Mouse (Mus musculus) forebrain, embryonic 16.5 days (tissue): ENCODE measurements around the gene Pon3. TPM values are rescaled to one million over a fixed set of nuclear protein-coding genes. Genes with fewer than 3 reads are reported as not detected.

ENCODE experiments used
- ATAC-seq: fragments of 200-750 bp; cut with Nextera tagmentation; 2 replicates; pipeline ENCODE4 v1.8.0; 2017; ENCODE audit warnings: mild to moderate bottlenecking, moderate library complexity
- H3K27ac ChIP-seq: fragments of 300-500 bp; sonication (generic); 2 replicates; pipeline ENCODE4 v1.5.1; 2014; ENCODE audit warnings: low read length, control low read depth
- H3K27me3 ChIP-seq: fragments of 300-500 bp; sonication (generic); replicated peaks from 2 replicates; pipeline ENCODE4 v1.6.1; 2014; ENCODE audit warnings: low read length; ENCODE audit not compliant: control insufficient read depth, insufficient read depth
- H3K36me3 ChIP-seq: fragments of 300-500 bp; sonication (generic); 2 replicates; pipeline ENCODE4 v1.6.1; 2014; ENCODE audit not compliant: control insufficient read depth, insufficient read depth
- H3K4me1 ChIP-seq: fragments of 300-500 bp; sonication (generic); replicated peaks from 2 replicates; pipeline ENCODE4 v1.6.1; 2014; ENCODE audit warnings: low read length; ENCODE audit not compliant: control insufficient read depth, insufficient read depth
- H3K4me2 ChIP-seq: fragments of 300-500 bp; sonication (generic); 2 replicates; pipeline ENCODE4 v1.6.1; 2014; ENCODE audit warnings: mild to moderate bottlenecking, low read length, control low read depth
- H3K4me3 ChIP-seq: fragments of 300-500 bp; sonication (generic); replicated peaks from 2 replicates; pipeline ENCODE4 v1.5.1; 2014; ENCODE audit warnings: mild to moderate bottlenecking, low read length, control low read depth
- H3K9ac ChIP-seq: fragments of 300-500 bp; sonication (generic); replicated peaks from 2 replicates; pipeline ENCODE4 v1.6.1; 2014; ENCODE audit warnings: low read depth, low read length, control low read depth
- H3K9me3 ChIP-seq: fragments of 300-500 bp; sonication (generic); 2 replicates; pipeline ENCODE4 v1.6.1; 2016; ENCODE audit warnings: low read length; ENCODE audit not compliant: control insufficient read depth
- WGBS: fragments of 180-500 bp; shearing (Covaris S2); extraction: QIAGEN DNeasy Blood & Tissue Kit; methylation state at CpG from one replicate; pipeline ENCODE4 v1.1.7; 2014; 5-methylcytosine and 5-hydroxymethylcytosine counted together
- polyA plus RNA-seq: library from polyadenylated mRNA; unstranded; fragments of >200 nt; fragmentation: Nextera tagmentation; extraction: Ambion mirVana; gene quantifications from 2 replicates; pipeline ENCODE4 v1.2.1, GENCODE M21; 2015

Gene Pon3
- polyA plus RNA-seq, 1 experiment from 2014 or later, result 2.6 TPM

- Histone ChIP-seq H3K27me3 (no peaks in the 10 kb centered on the region), H3K4me1 (no peaks in the 10 kb centered on the region), H3K9ac (no peak within 1 kb of the TSS), H3K4me3 (no peak within 1 kb of the TSS), H3K36me3 (no peaks in the 10 kb centered on the region), H3K4me2 (no peak within 1 kb of the TSS), H3K27ac (no peak within 1 kb of the TSS), H3K9me3 (no peaks in the 10 kb centered on the region)
- WGBS, result 36% methylated on average over 5 of the region's 5 CpGs
- ATAC-seq, result no peak
These were observed 62.4 kb downstream of the Pon3 start, which contains the start of gene Pon1 for GRCm38 (mm10) chr6:5193693-5194092. TSS of gene Pon1 (minus strand) at chr6:5193946.

GRCm38 (mm10) chr6:5190761-5191160 lies 65.3 kb downstream of the Pon3 start:
- Histone ChIP-seq H3K9me3 (no peaks in the 10 kb centered on the region), H3K4me2 (no peak overlapping the region), H3K27me3 (no peaks in the 10 kb centered on the region), H3K27ac (no peak overlapping the region), H3K9ac (no peak overlapping the region), H3K4me3 (no peak overlapping the region), H3K4me1 (no peaks in the 10 kb centered on the region), H3K36me3 (no peaks in the 10 kb centered on the region)
- 89% methylated on average over 4 of the region's 4 CpGs for WGBS
- no peak for ATAC-seq

- no peak overlapping the region for H3K27ac ChIP-seq
- no peaks in the 10 kb centered on the region for H3K4me1 ChIP-seq
- no peaks in the 10 kb centered on the region for H3K27me3 ChIP-seq
- no peak overlapping the region for H3K9ac ChIP-seq
- no peaks in the 10 kb centered on the region for H3K36me3 ChIP-seq
- no peak for ATAC-seq
- WGBS, result 70% methylated on average over 4 of the region's 4 CpGs
- H3K4me3 ChIP-seq, result no peak overlapping the region
- H3K9me3 ChIP-seq, result no peaks in the 10 kb centered on the region
- H3K4me2 ChIP-seq, result no peak overlapping the region
These were observed 66.6 kb downstream of the Pon3 start for GRCm38 (mm10) chr6:5189507-5189906.

- Histone ChIP-seq H3K27ac (no peak overlapping the region), H3K27me3 (no peaks in the 10 kb centered on the region), H3K36me3 (no peaks in the 10 kb centered on the region), H3K4me1 (no peaks in the 10 kb centered on the region), H3K9me3 (no peaks in the 10 kb centered on the region), H3K4me3 (no peak overlapping the region), H3K4me2 (no peak overlapping the region), H3K9ac (no peak overlapping the region)
- no peak for ATAC-seq
- WGBS, result 78% methylated on average over 6 of the region's 6 CpGs
These were observed 67.1 kb downstream of the Pon3 start for GRCm38 (mm10) chr6:5188938-5189337.

GRCm38 (mm10) chr6:5188036-5188435 lies 68.0 kb downstream of the Pon3 start:
- no peaks in the 10 kb centered on the region for H3K27me3 ChIP-seq
- WGBS, result 86% methylated on average over 5 of the region's 5 CpGs
- no peaks in the 10 kb centered on the region for H3K9me3 ChIP-seq
- H3K9ac ChIP-seq, result no peak overlapping the region
- no peak overlapping the region for H3K4me3 ChIP-seq
- no peak overlapping the region for H3K4me2 ChIP-seq
- no peaks in the 10 kb centered on the region for H3K4me1 ChIP-seq
- ATAC-seq, result no peak
- no peaks in the 10 kb centered on the region for H3K36me3 ChIP-seq
- H3K27ac ChIP-seq, result no peak overlapping the region

GRCm38 (mm10) chr6:5187586-5187985 lies 68.5 kb downstream of the Pon3 start:
- H3K36me3 ChIP-seq, result no peaks in the 10 kb centered on the region
- H3K27me3 ChIP-seq, result no peaks in the 10 kb centered on the region
- no peak for ATAC-seq
- WGBS, result 73% methylated on average over 6 of the region's 6 CpGs
- H3K4me2 ChIP-seq, result no peak overlapping the region
- no peak overlapping the region for H3K4me3 ChIP-seq
- no peak overlapping the region for H3K9ac ChIP-seq
- H3K4me1 ChIP-seq, result no peaks in the 10 kb centered on the region
- H3K27ac ChIP-seq, result no peak overlapping the region
- H3K9me3 ChIP-seq, result no peaks in the 10 kb centered on the region

GRCm38 (mm10) chr6:5186229-5186950 lies 69.7 kb downstream of the Pon3 start:
- Histone ChIP-seq H3K4me1 (no peaks in the 10 kb centered on the region), H3K36me3 (no peaks in the 10 kb centered on the region), H3K4me3 (no peak overlapping the region), H3K9ac (no peak overlapping the region), H3K4me2 (no peak overlapping the region), H3K27me3 (no peaks in the 10 kb centered on the region), H3K9me3 (no peaks in the 10 kb centered on the region), H3K27ac (no peak overlapping the region)
- WGBS, result 82% methylated on average over 7 of the region's 7 CpGs
- no peak for ATAC-seq

GRCm38 (mm10) chr6:5180645-5181044 lies 75.4 kb downstream of the Pon3 start:
- Histone ChIP-seq H3K36me3 (no peaks in the 10 kb centered on the region), H3K9ac (no peak overlapping the region), H3K4me1 (peaks cover 7% of the 10 kb centered on the region), H3K4me2 (no peak overlapping the region), H3K4me3 (no peak overlapping the region), H3K9me3 (no peaks in the 10 kb centered on the region), H3K27me3 (no peaks in the 10 kb centered on the region), H3K27ac (no peak overlapping the region)
- WGBS, result 75% methylated on average over 5 of the region's 5 CpGs
- ATAC-seq, result no peak

GRCm38 (mm10) chr6:5179189-5179588 lies 76.9 kb downstream of the Pon3 start:
- Histone ChIP-seq H3K4me2 (no peak overlapping the region), H3K27me3 (no peaks in the 10 kb centered on the region), H3K27ac (no peak overlapping the region), H3K9me3 (no peaks in the 10 kb centered on the region), H3K4me1 (peaks cover 7% of the 10 kb centered on the region), H3K4me3 (no peak overlapping the region), H3K9ac (no peak overlapping the region), H3K36me3 (no peaks in the 10 kb centered on the region)
- WGBS, result 86% methylated on average over 6 of the region's 6 CpGs
- no peak for ATAC-seq
